Mouse (Mus musculus) thymus, adult 2 months (tissue): ENCODE data around the gene Cubn.

Source experiments
- CTCF ChIP-seq: fragments of 200-500 bp; IDR thresholded peaks from 2 replicates; pipeline ENCODE4 v1.5.1; 2012; ENCODE audit warnings: mild to moderate bottlenecking, control low read depth, low read length, moderate library complexity, borderline replicate concordance; ENCODE audit not compliant: control insufficient read depth, poor library complexity, insufficient read depth; ENCODE audit errors: extremely low read depth
- POLR2A ChIP-seq: fragments of 200-500 bp; IDR thresholded peaks from 2 replicates; pipeline ENCODE4 v1.6.1; 2012; ENCODE audit warnings: mild to moderate bottlenecking, low read length, control low read depth, moderate library complexity; ENCODE audit not compliant: control insufficient read depth, poor library complexity, insufficient read depth; ENCODE audit errors: extremely low read depth

DNA sequence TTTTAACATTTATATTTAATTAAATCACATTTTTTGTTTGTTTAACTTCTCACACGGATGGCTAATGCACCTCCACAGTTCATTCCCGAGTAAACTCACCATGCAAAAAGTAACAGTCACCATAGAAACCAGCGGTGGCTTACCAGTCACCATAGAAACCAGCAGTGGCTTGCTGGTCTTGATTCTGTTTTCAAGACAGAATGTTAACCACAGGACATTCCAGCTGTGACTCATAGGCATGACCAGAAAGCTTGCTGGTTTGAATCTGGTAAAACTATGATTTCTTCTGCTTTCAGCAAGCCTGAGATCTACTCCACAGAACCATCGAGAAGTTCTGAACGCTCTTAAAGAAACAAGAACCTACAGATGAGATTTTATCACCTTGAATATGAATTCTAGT lies 84.3 kb downstream of the Cubn start:
- TF ChIP-seq CTCF (no peak), POLR2A (no peak)
